Mouse (Mus musculus): ENCODE measurements around the gene Soga1. TPM values are rescaled to one million over a fixed set of nuclear protein-coding genes. Genes with fewer than 3 reads are reported as not detected.

The Soga1 gene
- 7.2 and 9.8 TPM in 2 replicates for polyA plus RNA-seq (2014; fragmentation: Nextera tagmentation; extraction: Ambion mirVana)

DNA sequence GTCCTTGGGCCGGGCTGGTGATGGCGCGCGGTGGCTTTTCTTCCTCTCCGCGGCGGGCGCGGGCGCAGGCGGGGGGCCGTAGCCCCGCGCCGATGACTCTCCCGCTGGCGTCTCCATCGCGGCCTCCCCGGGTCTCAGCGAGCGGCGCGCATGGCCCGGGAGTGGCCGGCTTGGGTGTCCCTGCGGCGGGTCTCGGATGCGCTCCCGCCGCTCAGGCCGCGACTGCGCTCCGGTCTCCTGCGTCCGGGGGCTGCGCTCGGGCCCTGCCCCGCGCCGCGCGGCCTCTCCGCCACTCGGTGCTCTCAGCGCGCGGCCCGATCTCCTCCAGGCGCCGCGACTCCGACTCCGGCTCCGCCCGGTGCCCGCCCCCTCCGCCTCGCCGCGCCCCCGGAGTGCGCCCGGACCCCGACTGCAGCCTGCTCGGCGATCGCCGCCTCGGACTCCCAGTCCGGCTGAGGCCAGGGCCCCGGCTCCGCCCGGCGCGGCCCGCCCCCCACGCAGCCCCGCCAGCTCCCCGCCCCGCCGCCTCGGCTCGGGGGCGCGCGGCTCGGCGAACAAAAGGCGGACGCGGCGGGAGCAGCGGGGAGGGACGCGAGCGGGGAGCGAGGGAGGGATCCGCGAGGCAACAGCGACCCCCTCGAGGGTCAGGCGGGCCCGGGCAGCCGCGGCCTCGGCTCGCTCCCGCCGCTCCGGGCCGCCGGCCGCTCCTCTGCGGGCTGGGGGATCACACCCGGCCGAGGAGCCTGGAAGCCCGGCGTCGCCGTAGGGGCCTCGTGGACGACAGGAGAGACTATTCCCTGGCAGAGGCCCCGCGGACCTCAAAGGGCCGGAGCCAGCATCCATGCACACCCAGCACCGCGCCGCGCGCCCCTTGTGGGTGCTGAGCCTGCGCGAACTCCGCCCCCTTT, at the start of gene Soga1:
Gene Soga1 (minus strand): TSS at position 462 of the 908 bp plus-strand sequence.
- no peaks in the 10 kb centered on the region for H3K27me3 ChIP-seq (ENCODE audit: control insufficient read depth, insufficient read depth, low read length)
- H3K27ac ChIP-seq (ENCODE audit: low read depth, low read length), result peak within 1 kb of the TSS; percentile 98
- WGBS, result under 1% methylated on average over 91 of the region's 136 CpGs
- DNase-seq (ENCODE audit: low spot score) (peak; percentile 91), ATAC-seq (ENCODE audit: low FRiP score) (peak; percentile 90)
- H3K36me3 ChIP-seq (ENCODE audit: control insufficient read depth, insufficient read depth, low read length), result no peaks in the 10 kb centered on the region
- H3K9me3 ChIP-seq (ENCODE audit: control insufficient read depth, low read length), result no peaks in the 10 kb centered on the region
- peak within 1 kb of the TSS; percentile 89 for H3K4me2 ChIP-seq (replicated peaks; ENCODE audit: low read depth, low read length)
- H3K4me3 ChIP-seq (ENCODE audit: low read depth, low read length), result peak within 1 kb of the TSS; percentile 97
- peaks cover 17% of the 10 kb centered on the region for H3K4me1 ChIP-seq (replicated peaks; ENCODE audit: control insufficient read depth, insufficient read depth, low read length)
- peak within 1 kb of the TSS; percentile 99 for H3K9ac ChIP-seq (ENCODE audit: low read depth, low read length)

DNA sequence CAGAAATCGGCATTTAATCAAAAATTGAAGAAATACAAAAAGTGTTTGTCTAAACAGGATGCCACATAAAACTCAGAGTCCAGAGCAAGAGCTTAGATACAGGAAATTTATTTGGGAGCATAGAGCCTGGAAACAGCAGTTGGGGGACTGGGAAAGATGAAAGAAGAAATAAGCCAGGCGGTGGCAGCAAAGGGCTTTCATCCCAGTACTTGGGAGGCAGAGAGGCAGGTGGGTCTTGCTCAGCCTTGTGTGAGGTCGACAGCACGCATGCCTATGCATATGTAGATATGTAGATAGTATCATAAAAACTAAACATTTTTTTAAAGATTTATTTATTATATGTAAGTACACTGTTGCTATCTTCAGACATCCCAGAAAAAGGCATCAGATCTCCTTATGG, 49.0 kb upstream of the Soga1 start:
- no peak overlapping the region for H3K9ac ChIP-seq (ENCODE audit: low read depth, low read length)
- no peaks in the 10 kb centered on the region for H3K36me3 ChIP-seq (ENCODE audit: control insufficient read depth, insufficient read depth, low read length)
- ATAC-seq (ENCODE audit: low FRiP score) (no peak), DNase-seq (ENCODE audit: low spot score) (no peak)
- no peak overlapping the region for H3K4me3 ChIP-seq (ENCODE audit: low read depth, low read length)
- H3K9me3 ChIP-seq (ENCODE audit: control insufficient read depth, low read length), result no peaks in the 10 kb centered on the region
- no peaks in the 10 kb centered on the region for H3K4me1 ChIP-seq (replicated peaks; ENCODE audit: control insufficient read depth, insufficient read depth, low read length)
- H3K27ac ChIP-seq (ENCODE audit: low read depth, low read length), result no peak overlapping the region
- no peak overlapping the region for H3K4me2 ChIP-seq (replicated peaks; ENCODE audit: low read depth, low read length)
- 75% methylated on average over 4 of the region's 4 CpGs for WGBS
- no peaks in the 10 kb centered on the region for H3K27me3 ChIP-seq (ENCODE audit: control insufficient read depth, insufficient read depth, low read length)

DNA sequence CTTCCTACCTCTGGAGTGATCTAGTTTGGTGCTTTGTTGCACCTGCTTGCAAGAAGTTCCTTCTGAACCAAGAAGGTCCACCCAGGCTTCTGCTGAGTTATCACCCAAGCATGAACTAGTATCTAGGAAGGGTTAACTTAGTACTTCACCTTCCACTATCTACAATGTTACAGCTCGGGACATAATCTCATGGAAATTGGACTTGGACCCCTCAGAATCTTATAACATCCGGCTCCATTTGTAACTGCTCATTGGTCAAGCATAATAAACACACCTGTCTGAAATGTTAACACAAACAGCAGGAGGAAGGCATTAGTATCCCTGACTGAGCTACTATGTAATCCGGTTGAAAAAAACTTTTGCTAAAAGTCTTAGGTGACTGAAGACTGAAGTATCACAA, 48.3 kb upstream of the Soga1 start:
- ATAC-seq (ENCODE audit: low FRiP score), result no peak

DNA sequence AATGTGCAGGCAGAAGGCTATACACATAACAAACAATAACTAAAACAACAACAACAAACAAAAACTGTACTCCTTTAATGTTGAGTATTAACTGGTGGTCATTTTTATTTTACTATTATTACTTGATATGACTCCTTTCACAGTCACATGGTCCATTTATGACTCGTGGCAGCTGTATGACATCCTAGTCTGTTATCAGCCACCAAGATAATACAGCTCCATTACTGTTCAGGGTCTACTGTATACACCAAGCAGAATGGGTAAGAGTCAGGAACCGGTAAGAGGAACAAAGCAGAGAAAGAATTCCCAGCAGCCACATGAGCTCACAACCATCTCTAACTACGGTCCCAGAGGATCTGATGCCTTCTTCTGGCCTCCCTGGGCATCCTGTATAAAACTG, 46.2 kb upstream of the Soga1 start:
- Histone ChIP-seq H3K4me1 (replicated peaks; ENCODE audit: control insufficient read depth, insufficient read depth, low read length) (no peaks in the 10 kb centered on the region), H3K4me2 (replicated peaks; ENCODE audit: low read depth, low read length) (no peak overlapping the region), H3K27me3 (ENCODE audit: control insufficient read depth, insufficient read depth, low read length) (no peaks in the 10 kb centered on the region), H3K36me3 (ENCODE audit: control insufficient read depth, insufficient read depth, low read length) (no peaks in the 10 kb centered on the region), H3K9me3 (ENCODE audit: control insufficient read depth, low read length) (no peaks in the 10 kb centered on the region), H3K4me3 (ENCODE audit: low read depth, low read length) (no peak overlapping the region), H3K27ac (ENCODE audit: low read depth, low read length) (no peak overlapping the region), H3K9ac (ENCODE audit: low read depth, low read length) (no peak overlapping the region)
- ATAC-seq (ENCODE audit: low FRiP score) (no peak), DNase-seq (ENCODE audit: low spot score) (no peak)
- 93% methylated on average over 3 of the region's 3 CpGs for WGBS

More for the DNA sequence above, 48.3 kb upstream of the Soga1 start:
- Histone ChIP-seq H3K4me1 (replicated peaks; ENCODE audit: control insufficient read depth, insufficient read depth, low read length) (no peaks in the 10 kb centered on the region), H3K27me3 (ENCODE audit: control insufficient read depth, insufficient read depth, low read length) (no peaks in the 10 kb centered on the region), H3K36me3 (ENCODE audit: control insufficient read depth, insufficient read depth, low read length) (no peaks in the 10 kb centered on the region), H3K4me3 (ENCODE audit: low read depth, low read length) (no peak overlapping the region), H3K9ac (ENCODE audit: low read depth, low read length) (no peak overlapping the region), H3K27ac (ENCODE audit: low read depth, low read length) (no peak overlapping the region), H3K9me3 (ENCODE audit: control insufficient read depth, low read length) (no peaks in the 10 kb centered on the region), H3K4me2 (replicated peaks; ENCODE audit: low read depth, low read length) (no peak overlapping the region)
- WGBS, result 89% methylated on average over 3 of the region's 3 CpGs
- DNase-seq (ENCODE audit: low spot score), result no peak

DNA sequence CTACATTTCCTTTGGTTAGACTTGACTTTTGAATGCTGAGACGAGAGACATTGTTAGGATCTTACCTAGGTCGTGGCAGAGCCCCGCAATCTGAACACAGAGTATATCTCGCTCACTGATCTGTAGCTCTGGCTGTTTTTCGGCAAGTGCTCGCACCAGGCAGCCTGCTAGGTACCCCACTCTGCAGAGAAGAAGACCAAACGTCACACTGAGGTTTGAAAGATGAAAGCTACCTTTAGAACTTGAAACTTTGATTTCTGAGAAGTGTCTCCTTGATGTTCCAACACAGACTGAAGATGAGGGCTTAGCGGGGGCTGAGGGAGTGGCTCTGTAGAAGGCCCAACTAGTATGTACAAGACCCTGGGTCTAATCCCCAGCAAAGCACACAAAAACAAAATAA, 42.7 kb upstream of the Soga1 start:
- H3K4me2 ChIP-seq (replicated peaks; ENCODE audit: low read depth, low read length), result no peak overlapping the region
- no peak overlapping the region for H3K4me3 ChIP-seq (ENCODE audit: low read depth, low read length)
- H3K4me1 ChIP-seq (replicated peaks; ENCODE audit: control insufficient read depth, insufficient read depth, low read length), result no peaks in the 10 kb centered on the region
- no peak overlapping the region for H3K27ac ChIP-seq (ENCODE audit: low read depth, low read length)
- H3K9ac ChIP-seq (ENCODE audit: low read depth, low read length), result no peak overlapping the region
- WGBS, result 88% methylated on average over 8 of the region's 8 CpGs
- H3K9me3 ChIP-seq (ENCODE audit: control insufficient read depth, low read length), result no peaks in the 10 kb centered on the region
- DNase-seq (ENCODE audit: low spot score) (no peak), ATAC-seq (ENCODE audit: low FRiP score) (no peak)
- H3K36me3 ChIP-seq (ENCODE audit: control insufficient read depth, insufficient read depth, low read length), result no peaks in the 10 kb centered on the region
- H3K27me3 ChIP-seq (ENCODE audit: control insufficient read depth, insufficient read depth, low read length), result no peaks in the 10 kb centered on the region

DNA sequence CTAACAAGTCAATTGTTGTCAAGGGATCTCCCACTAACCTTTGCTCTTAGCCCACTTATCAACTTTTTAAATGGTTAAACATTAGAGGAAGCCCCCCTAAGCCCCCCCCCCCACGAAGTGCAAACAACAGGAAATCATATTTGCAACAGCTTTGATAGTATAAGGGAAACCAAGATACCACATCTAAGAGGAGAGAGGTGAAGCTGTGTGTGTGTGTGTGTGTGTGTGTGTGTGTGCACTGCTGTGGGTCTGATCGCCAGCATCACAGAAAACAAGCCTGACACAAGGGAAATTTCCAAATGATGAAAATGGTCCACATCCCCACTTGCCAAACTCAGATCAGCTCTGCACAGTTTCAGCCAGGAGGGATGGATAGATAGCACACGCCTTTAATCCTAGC, 40.0 kb upstream of the Soga1 start:
- Histone ChIP-seq H3K36me3 (ENCODE audit: control insufficient read depth, insufficient read depth, low read length) (no peaks in the 10 kb centered on the region), H3K4me3 (ENCODE audit: low read depth, low read length) (no peak overlapping the region), H3K9me3 (ENCODE audit: control insufficient read depth, low read length) (no peaks in the 10 kb centered on the region), H3K4me2 (replicated peaks; ENCODE audit: low read depth, low read length) (no peak overlapping the region), H3K27ac (ENCODE audit: low read depth, low read length) (no peak overlapping the region), H3K4me1 (replicated peaks; ENCODE audit: control insufficient read depth, insufficient read depth, low read length) (no peaks in the 10 kb centered on the region), H3K27me3 (ENCODE audit: control insufficient read depth, insufficient read depth, low read length) (no peaks in the 10 kb centered on the region), H3K9ac (ENCODE audit: low read depth, low read length) (no peak overlapping the region)
- WGBS, result 82% methylated on average over 3 of the region's 3 CpGs
- DNase-seq (ENCODE audit: low spot score) (no peak), ATAC-seq (ENCODE audit: low FRiP score) (no peak)

DNA sequence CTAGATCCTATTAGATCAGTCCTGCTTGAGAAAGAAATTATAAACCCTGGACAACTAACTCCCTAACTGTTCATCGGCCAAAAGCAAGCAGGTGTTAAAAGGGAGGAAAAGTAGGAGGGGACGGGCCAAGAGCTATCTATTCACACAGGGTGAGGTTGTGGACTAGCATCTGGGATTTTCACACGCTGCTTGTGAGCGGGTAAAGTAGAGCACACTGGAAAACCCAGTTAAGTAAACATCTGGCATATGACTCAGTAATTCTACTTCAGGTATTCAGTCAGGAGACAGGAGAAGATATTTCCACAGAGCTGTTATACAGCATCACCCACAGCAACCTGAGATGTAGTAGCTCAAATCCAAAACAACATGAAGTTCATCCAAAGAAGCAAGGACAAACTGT, 39.5 kb upstream of the Soga1 start:
- Histone ChIP-seq H3K27ac (ENCODE audit: low read depth, low read length) (no peak overlapping the region), H3K4me1 (replicated peaks; ENCODE audit: control insufficient read depth, insufficient read depth, low read length) (no peaks in the 10 kb centered on the region), H3K4me2 (replicated peaks; ENCODE audit: low read depth, low read length) (no peak overlapping the region), H3K27me3 (ENCODE audit: control insufficient read depth, insufficient read depth, low read length) (no peaks in the 10 kb centered on the region), H3K36me3 (ENCODE audit: control insufficient read depth, insufficient read depth, low read length) (no peaks in the 10 kb centered on the region), H3K9ac (ENCODE audit: low read depth, low read length) (no peak overlapping the region), H3K9me3 (ENCODE audit: control insufficient read depth, low read length) (no peaks in the 10 kb centered on the region), H3K4me3 (ENCODE audit: low read depth, low read length) (no peak overlapping the region)
- no peak for ATAC-seq (ENCODE audit: low FRiP score)
- DNase-seq (ENCODE audit: low spot score), result no peak
- 89% methylated on average over 4 of the region's 4 CpGs for WGBS

DNA sequence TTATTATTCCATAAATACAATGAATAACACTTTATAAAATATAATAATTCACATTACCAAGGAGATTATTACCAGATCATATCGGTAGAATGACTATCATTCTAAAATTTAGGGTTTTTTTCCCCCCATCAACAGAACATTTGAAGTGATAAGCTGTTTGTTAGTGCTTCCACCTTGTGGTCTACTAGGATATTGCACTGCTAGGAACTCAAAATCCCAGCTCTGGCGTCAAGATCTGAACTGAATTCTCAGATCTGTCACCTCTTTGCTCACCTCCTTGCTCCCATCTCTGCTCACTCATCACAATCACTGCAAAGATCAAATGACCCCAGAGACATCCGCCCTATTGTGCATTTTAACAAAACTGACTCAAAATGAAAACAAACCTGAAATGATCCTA, 37.9 kb upstream of the Soga1 start:
- ATAC-seq (ENCODE audit: low FRiP score) (no peak), DNase-seq (ENCODE audit: low spot score) (peak; percentile 64)
- no peaks in the 10 kb centered on the region for H3K4me1 ChIP-seq (replicated peaks; ENCODE audit: control insufficient read depth, insufficient read depth, low read length)
- no peaks in the 10 kb centered on the region for H3K9me3 ChIP-seq (ENCODE audit: control insufficient read depth, low read length)
- H3K4me3 ChIP-seq (ENCODE audit: low read depth, low read length), result no peak overlapping the region
- no peak overlapping the region for H3K4me2 ChIP-seq (replicated peaks; ENCODE audit: low read depth, low read length)
- H3K36me3 ChIP-seq (ENCODE audit: control insufficient read depth, insufficient read depth, low read length), result no peaks in the 10 kb centered on the region
- no peak overlapping the region for H3K27ac ChIP-seq (ENCODE audit: low read depth, low read length)
- WGBS, result 28% methylated on average over 3 of the region's 3 CpGs
- no peaks in the 10 kb centered on the region for H3K27me3 ChIP-seq (ENCODE audit: control insufficient read depth, insufficient read depth, low read length)
- no peak overlapping the region for H3K9ac ChIP-seq (ENCODE audit: low read depth, low read length)

DNA sequence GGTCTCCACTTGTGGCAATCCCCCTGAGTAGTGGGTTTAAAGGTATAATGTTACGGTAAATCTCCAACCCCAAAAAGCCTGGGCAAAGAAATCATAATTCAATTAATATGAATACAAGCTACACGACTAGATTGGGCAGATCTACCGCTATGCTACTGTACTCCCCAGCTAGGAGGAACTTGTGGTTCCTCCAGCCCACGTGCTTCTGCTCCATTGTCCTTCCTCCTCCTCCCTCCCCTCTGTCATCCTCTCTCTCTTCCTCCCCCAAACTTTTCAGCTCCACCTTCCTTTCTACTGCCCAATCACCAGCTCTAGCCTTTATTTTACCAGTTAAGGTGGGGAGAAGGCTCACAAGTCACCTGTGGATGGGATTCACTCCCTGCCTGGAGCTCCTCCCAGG, 29.2 kb upstream of the Soga1 start:
- DNase-seq (ENCODE audit: low spot score), result no peak
- 94% methylated on average over 4 of the region's 4 CpGs for WGBS
- ATAC-seq (ENCODE audit: low FRiP score), result no peak
- Histone ChIP-seq H3K4me1 (replicated peaks; ENCODE audit: control insufficient read depth, insufficient read depth, low read length) (no peaks in the 10 kb centered on the region), H3K9me3 (ENCODE audit: control insufficient read depth, low read length) (no peaks in the 10 kb centered on the region), H3K27ac (ENCODE audit: low read depth, low read length) (no peak overlapping the region), H3K27me3 (ENCODE audit: control insufficient read depth, insufficient read depth, low read length) (no peaks in the 10 kb centered on the region), H3K36me3 (ENCODE audit: control insufficient read depth, insufficient read depth, low read length) (0 out of 2 replicates have a peak, but pooled peaks cover 2% of the 10 kb centered on the region), H3K4me2 (replicated peaks; ENCODE audit: low read depth, low read length) (no peak overlapping the region), H3K9ac (ENCODE audit: low read depth, low read length) (no peak overlapping the region), H3K4me3 (ENCODE audit: low read depth, low read length) (no peak overlapping the region)
